28 mouse cellular contexts compared by ENCODE assay signal in the genomic region with DNA sequence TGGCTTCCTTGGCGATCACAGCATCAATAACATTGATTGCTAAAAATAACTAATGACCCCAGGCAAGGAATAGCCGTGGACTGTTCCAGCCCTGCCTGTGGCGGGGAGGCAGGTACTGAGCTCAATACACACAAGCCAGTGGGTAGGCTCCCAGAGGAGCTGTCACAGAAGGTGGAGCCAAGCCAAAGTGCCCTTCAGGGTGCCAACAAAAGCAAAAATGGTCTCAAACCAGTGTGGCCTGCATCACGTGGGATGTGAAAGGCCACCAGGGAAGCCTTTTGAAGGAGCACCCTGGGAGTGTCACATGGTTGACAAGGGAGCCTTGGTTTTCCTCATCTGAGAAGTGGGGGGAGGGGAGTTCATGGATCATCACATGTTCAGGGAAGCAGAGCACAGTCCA.
"Had no signal": no experiment of that assay in that cellular context is flagged by ENCODE, and none has a peak within 500 bp of the region (broad histone marks: within the 10 kb centered on the region; RNA-seq: fewer than 3 reads in every experiment).

No protein-coding gene starts in this region.

- H3K4me1 ChIP-seq: heart, embryonic 12.5 days; intestine, embryonic 15.5 days; limb, embryonic 10.5 days; limb, embryonic 12.5 days; liver, embryonic 13.5 days; liver, embryonic 15.5 days had no signal

- H3K9me3 ChIP-seq: heart, embryonic 10.5 days; heart, embryonic 12.5 days; hindbrain, embryonic 10.5 days; hindbrain, embryonic 12.5 days; intestine, embryonic 15.5 days; limb, embryonic 10.5 days; limb, embryonic 12.5 days; liver, embryonic 13.5 days; liver, embryonic 15.5 days had no signal

- H3K4me3 ChIP-seq: gastrocnemius, adult 2 months; heart, embryonic 10.5 days; heart, embryonic 12.5 days; hindbrain, embryonic 10.5 days; hindbrain, embryonic 12.5 days; intestine, embryonic 15.5 days; left cerebral cortex, adult 2 months; limb, embryonic 10.5 days; limb, embryonic 12.5 days; liver, embryonic 13.5 days; liver, embryonic 15.5 days had no signal

- ATAC-seq: hindbrain, embryonic 16.5 days; inflammation-experienced regulatory T-cells, adult 6 months; intestine, embryonic 15.5 days; intestine, postnatal 0 days had no signal

- H3K9ac ChIP-seq: heart, embryonic 12.5 days; hindbrain, embryonic 12.5 days; hindbrain, embryonic 14.5 days; intestine, embryonic 15.5 days; limb, embryonic 12.5 days; liver, embryonic 13.5 days; liver, embryonic 15.5 days had no signal

- H3K27ac ChIP-seq: gastrocnemius, adult 2 months; heart, embryonic 10.5 days; hindbrain, embryonic 10.5 days; hindbrain, embryonic 12.5 days; hindbrain, embryonic 14.5 days; intestine, embryonic 15.5 days; left cerebral cortex, adult 2 months; limb, embryonic 10.5 days; limb, embryonic 12.5 days; liver, embryonic 13.5 days; liver, embryonic 15.5 days had no signal

- H3K27me3 ChIP-seq: liver, embryonic 13.5 days; liver, embryonic 15.5 days had no signal

- H3K4me2 ChIP-seq: heart, embryonic 12.5 days; hindbrain, embryonic 12.5 days; hindbrain, embryonic 14.5 days; intestine, embryonic 15.5 days; limb, embryonic 12.5 days; liver, embryonic 11.5 days; liver, embryonic 13.5 days; liver, embryonic 15.5 days had no signal

- H3K36me3 ChIP-seq: heart, embryonic 10.5 days; heart, embryonic 12.5 days; hindbrain, embryonic 10.5 days; hindbrain, embryonic 12.5 days; intestine, embryonic 15.5 days; limb, embryonic 10.5 days; limb, embryonic 12.5 days; liver, embryonic 13.5 days; liver, embryonic 15.5 days had no signal

- DNase-seq: gastrocnemius, adult 2 months; gastrocnemius, postnatal 10 days; gastrocnemius, postnatal 25 days; heart, adult 18-20 months; heart, postnatal 10 days; heart, postnatal 4 days; kidney, adult 18-20 months; kidney, adult 8-10 months; kidney, postnatal 10 days; kidney, postnatal 25 days; kidney, postnatal 4 days; layer of hippocampus, adult 9-11 months; liver; liver, embryonic 13.5 days had no signal
